Mouse (Mus musculus): ENCODE measurements around the gene Tenm2. TPM values are rescaled to one million over a fixed set of nuclear protein-coding genes. Genes with fewer than 3 reads are reported as not detected.

Gene Tenm2
- polyA plus RNA-seq, 1 experiment from 2014 or later: 0.12 TPM

GRCm38 (mm10) chr11:36566146-36566545, 669.6 kb downstream of the Tenm2 start:
- H3K9me3 ChIP-seq (ENCODE audit: control insufficient read depth): no peaks in the 10 kb centered on the region
- TF ChIP-seq CTCF (IDR thresholded peaks at IDR 0.05; ENCODE audit: low read depth): no peak
- no peak overlapping the region for H3K9ac ChIP-seq (ENCODE audit: low read depth, low read length)
- no peaks in the 10 kb centered on the region for H3K4me1 ChIP-seq (replicated peaks; ENCODE audit: control insufficient read depth, insufficient read depth, low read length)
- H3K27ac ChIP-seq (ENCODE audit: low read depth, low read length): no peak overlapping the region
- WGBS: 93% methylated on average over 2 of the region's 2 CpGs
- no peaks in the 10 kb centered on the region for H3K36me3 ChIP-seq (ENCODE audit: control insufficient read depth, insufficient read depth)
- H3K27me3 ChIP-seq (replicated peaks; ENCODE audit: control insufficient read depth, insufficient read depth, low read length): no peaks in the 10 kb centered on the region
- no peak overlapping the region for H3K4me2 ChIP-seq (replicated peaks; ENCODE audit: low read depth)
- ATAC-seq: no peak
- H3K4me3 ChIP-seq (ENCODE audit: low read depth, low read length): no peak overlapping the region

DNA sequence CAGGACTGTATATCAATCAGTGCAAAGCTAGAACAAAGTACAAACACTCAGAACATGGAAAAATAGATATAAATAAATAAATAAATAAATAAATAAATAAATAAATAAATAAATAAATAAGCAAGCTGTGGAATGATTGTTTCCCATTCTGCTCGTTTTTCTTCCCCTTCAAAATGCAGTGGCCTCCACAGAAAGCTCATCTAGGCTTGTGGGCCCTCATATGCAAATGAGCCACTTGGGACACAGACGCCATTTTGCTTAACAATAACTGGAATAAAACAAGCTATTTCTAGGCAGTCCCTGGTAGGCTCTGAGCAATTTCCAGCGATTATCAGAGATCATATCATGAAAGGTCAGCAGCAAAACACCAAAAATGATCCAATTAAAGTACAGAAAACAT, 672.9 kb downstream of the Tenm2 start:
- Histone ChIP-seq H3K4me1 (replicated peaks; ENCODE audit: control insufficient read depth, insufficient read depth, low read length) (no peaks in the 10 kb centered on the region), H3K27me3 (replicated peaks; ENCODE audit: control insufficient read depth, insufficient read depth, low read length) (no peaks in the 10 kb centered on the region), H3K4me3 (ENCODE audit: low read depth, low read length) (no peak overlapping the region), H3K27ac (ENCODE audit: low read depth, low read length) (no peak overlapping the region), H3K36me3 (ENCODE audit: control insufficient read depth, insufficient read depth) (no peaks in the 10 kb centered on the region), H3K4me2 (replicated peaks; ENCODE audit: low read depth) (no peak overlapping the region), H3K9me3 (ENCODE audit: control insufficient read depth) (no peaks in the 10 kb centered on the region), H3K9ac (ENCODE audit: low read depth, low read length) (no peak overlapping the region)
- no peak for TF ChIP-seq CTCF (IDR thresholded peaks at IDR 0.05; ENCODE audit: low read depth)
- 64% methylated on average over 3 of the region's 3 CpGs for WGBS
- no peak for ATAC-seq

DNA sequence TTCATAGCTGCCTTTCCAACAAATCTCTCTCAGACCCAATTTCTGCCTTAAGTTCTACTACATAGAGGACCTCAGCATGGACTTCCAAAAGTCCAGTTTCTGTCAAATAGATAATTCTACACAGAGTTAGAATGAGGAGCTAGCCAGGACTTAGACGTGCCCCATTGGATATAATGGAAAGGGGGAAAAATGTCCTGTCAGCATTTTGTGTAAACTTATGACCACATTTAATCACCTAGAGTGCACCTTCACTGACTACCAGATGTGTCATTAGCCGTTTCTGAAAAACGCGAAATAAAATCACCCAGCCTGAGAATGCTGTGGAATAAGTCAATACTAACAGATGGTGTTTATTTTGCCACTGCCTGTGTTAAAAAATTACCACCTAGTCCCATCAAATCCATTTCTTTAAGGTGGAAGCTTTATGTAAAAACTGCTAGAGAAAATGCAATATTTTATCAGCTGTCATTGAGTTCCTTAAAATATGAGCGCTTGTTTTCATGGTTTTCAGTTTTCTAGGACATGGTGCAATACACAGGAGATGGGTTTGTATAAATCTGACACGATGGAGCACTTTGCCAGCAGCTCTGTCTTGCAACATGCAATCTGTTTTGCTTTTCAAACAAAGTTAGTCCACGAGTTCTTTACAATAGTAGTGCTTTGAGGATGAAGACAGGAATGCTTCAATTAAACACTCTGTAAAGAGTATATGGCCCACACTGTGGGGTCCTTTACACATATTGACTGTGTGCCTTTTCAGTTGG, 674.8 kb downstream of the Tenm2 start:
- no peak overlapping the region for H3K4me3 ChIP-seq (ENCODE audit: low read depth, low read length)
- WGBS: 59% methylated on average over 7 of the region's 7 CpGs
- no peaks in the 10 kb centered on the region for H3K4me1 ChIP-seq (replicated peaks; ENCODE audit: control insufficient read depth, insufficient read depth, low read length)
- H3K36me3 ChIP-seq (ENCODE audit: control insufficient read depth, insufficient read depth): no peaks in the 10 kb centered on the region
- no peak overlapping the region for H3K4me2 ChIP-seq (replicated peaks; ENCODE audit: low read depth)
- no peaks in the 10 kb centered on the region for H3K27me3 ChIP-seq (replicated peaks; ENCODE audit: control insufficient read depth, insufficient read depth, low read length)
- ATAC-seq: no peak
- H3K27ac ChIP-seq (ENCODE audit: low read depth, low read length): no peak overlapping the region
- H3K9ac ChIP-seq (ENCODE audit: low read depth, low read length): no peak overlapping the region
- no peaks in the 10 kb centered on the region for H3K9me3 ChIP-seq (ENCODE audit: control insufficient read depth)
- TF ChIP-seq CTCF (IDR thresholded peaks at IDR 0.05; ENCODE audit: low read depth): no peak

GRCm38 (mm10) chr11:36557316-36557715, 678.4 kb downstream of the Tenm2 start:
- no peak overlapping the region for H3K4me3 ChIP-seq (ENCODE audit: low read depth, low read length)

DNA sequence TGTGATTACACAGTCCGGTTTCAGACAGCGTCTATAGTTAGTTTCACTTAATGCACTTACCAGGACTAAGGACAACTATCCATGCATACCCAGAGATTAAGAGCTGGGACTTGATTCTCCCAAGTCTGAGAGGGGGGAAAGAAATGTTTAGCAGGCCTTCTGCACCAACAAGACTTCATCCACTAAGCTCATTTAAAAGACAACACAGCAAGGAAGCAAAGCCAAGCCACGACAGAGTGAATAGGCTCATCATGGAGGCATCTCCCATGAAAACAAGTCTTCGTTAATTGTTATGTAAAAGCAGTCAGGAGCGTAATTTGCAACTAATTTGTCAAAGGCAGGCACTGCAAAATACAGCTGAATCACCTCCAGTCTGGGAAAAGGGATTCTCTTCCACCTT, 682.5 kb downstream of the Tenm2 start:
- Histone ChIP-seq H3K9ac (ENCODE audit: low read depth, low read length) (no peak overlapping the region), H3K4me3 (ENCODE audit: low read depth, low read length) (no peak overlapping the region), H3K9me3 (ENCODE audit: control insufficient read depth) (no peaks in the 10 kb centered on the region), H3K4me1 (replicated peaks; ENCODE audit: control insufficient read depth, insufficient read depth, low read length) (no peaks in the 10 kb centered on the region), H3K4me2 (replicated peaks; ENCODE audit: low read depth) (no peak overlapping the region), H3K27me3 (replicated peaks; ENCODE audit: control insufficient read depth, insufficient read depth, low read length) (no peaks in the 10 kb centered on the region), H3K36me3 (ENCODE audit: control insufficient read depth, insufficient read depth) (no peaks in the 10 kb centered on the region), H3K27ac (ENCODE audit: low read depth, low read length) (no peak overlapping the region)
- WGBS: 69% methylated on average over 5 of the region's 5 CpGs
- ATAC-seq: no peak
- TF ChIP-seq CTCF (IDR thresholded peaks at IDR 0.05; ENCODE audit: low read depth): no peak

More at GRCm38 (mm10) chr11:36557316-36557715, 678.4 kb downstream of the Tenm2 start:
- H3K9me3 ChIP-seq (ENCODE audit: control insufficient read depth): no peaks in the 10 kb centered on the region
- 78% methylated on average over 6 of the region's 6 CpGs for WGBS
- H3K27ac ChIP-seq (ENCODE audit: low read depth, low read length): no peak overlapping the region
- no peaks in the 10 kb centered on the region for H3K4me1 ChIP-seq (replicated peaks; ENCODE audit: control insufficient read depth, insufficient read depth, low read length)
- no peak for ATAC-seq
- no peaks in the 10 kb centered on the region for H3K27me3 ChIP-seq (replicated peaks; ENCODE audit: control insufficient read depth, insufficient read depth, low read length)
- TF ChIP-seq CTCF (IDR thresholded peaks at IDR 0.05; ENCODE audit: low read depth): no peak
- no peaks in the 10 kb centered on the region for H3K36me3 ChIP-seq (ENCODE audit: control insufficient read depth, insufficient read depth)
- H3K4me2 ChIP-seq (replicated peaks; ENCODE audit: low read depth): no peak overlapping the region
- H3K9ac ChIP-seq (ENCODE audit: low read depth, low read length): no peak overlapping the region

DNA sequence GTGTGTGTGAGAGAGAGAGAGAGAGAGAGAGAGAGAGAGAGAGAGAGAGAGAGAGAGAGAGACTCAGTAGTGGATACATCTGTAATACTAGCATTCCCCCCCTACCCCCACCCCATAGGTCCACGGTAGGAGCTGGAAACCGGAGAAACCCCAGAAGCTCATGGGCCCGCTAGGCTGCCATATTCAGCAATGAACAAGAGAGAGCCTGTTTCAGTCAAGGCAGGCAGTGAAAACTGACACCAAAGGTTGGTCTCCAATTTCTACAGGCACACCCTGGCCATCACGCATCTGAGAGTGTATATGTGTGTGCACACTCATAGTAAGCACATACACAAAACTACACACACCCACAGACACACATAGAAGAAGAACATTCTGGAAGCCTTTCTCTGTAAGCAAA, 685.1 kb downstream of the Tenm2 start:
- H3K27me3 ChIP-seq (replicated peaks; ENCODE audit: control insufficient read depth, insufficient read depth, low read length): no peaks in the 10 kb centered on the region
- 78% methylated on average over 4 of the region's 4 CpGs for WGBS
- no peaks in the 10 kb centered on the region for H3K4me1 ChIP-seq (replicated peaks; ENCODE audit: control insufficient read depth, insufficient read depth, low read length)
- no peak for ATAC-seq
- no peaks in the 10 kb centered on the region for H3K9me3 ChIP-seq (ENCODE audit: control insufficient read depth)
- H3K9ac ChIP-seq (ENCODE audit: low read depth, low read length): no peak overlapping the region
- no peaks in the 10 kb centered on the region for H3K36me3 ChIP-seq (ENCODE audit: control insufficient read depth, insufficient read depth)
- TF ChIP-seq CTCF (IDR thresholded peaks at IDR 0.05; ENCODE audit: low read depth): no peak
- H3K4me3 ChIP-seq (ENCODE audit: low read depth, low read length): no peak overlapping the region
- no peak overlapping the region for H3K27ac ChIP-seq (ENCODE audit: low read depth, low read length)
- H3K4me2 ChIP-seq (replicated peaks; ENCODE audit: low read depth): no peak overlapping the region

All from intestine, postnatal 0 days (tissue).